ENCODE assay signal across 8 mouse cellular contexts in genomic region chr9:65586406-65587269, GRCm38 (mm10). TPM values are rescaled to one million over a fixed set of nuclear protein-coding genes. Genes with fewer than 3 reads are reported as not detected.
DNase-seq lines count a peak whose midpoint lies in the region; ATAC-seq lines count a peak whose summit lies in the region.

Pif1 (plus strand) TSS chr9:65587160.

- peak within 1 kb of the TSS; percentile 69 for H3K9ac ChIP-seq in hindbrain, embryonic 11.5 days (ENCODE audit: low read depth, low read length)

- peak within 1 kb of the TSS; percentile 92 for H3K4me2 ChIP-seq in hindbrain, embryonic 11.5 days (replicated peaks; ENCODE audit: low read depth, low read length)

- H3K79me2 ChIP-seq in macrophage (ENCODE audit: inconsistent target), result no peaks in the 10 kb centered on the region; the same call in 1 of the 2 replicates

- H3K4me1 ChIP-seq in hindbrain, embryonic 11.5 days (replicated peaks; ENCODE audit: control insufficient read depth, insufficient read depth, low read length), result peaks cover 8% of the 10 kb centered on the region

- no peaks in the 10 kb centered on the region for H3K9me3 ChIP-seq in hindbrain, embryonic 11.5 days (ENCODE audit: control insufficient read depth, low read length)

- ATAC-seq in hindbrain, embryonic 11.5 days (ENCODE audit: low FRiP score), result peak; percentile 86

- no peaks in the 10 kb centered on the region for H3K36me3 ChIP-seq in hindbrain, embryonic 11.5 days (ENCODE audit: control insufficient read depth, insufficient read depth, low read length)
- H3K36me3 ChIP-seq in macrophage (ENCODE audit: inconsistent target), result no peaks in the 10 kb centered on the region

- no peaks in the 10 kb centered on the region for H3K27me3 ChIP-seq in hindbrain, embryonic 11.5 days (ENCODE audit: control insufficient read depth, insufficient read depth, low read length)

- peak within 1 kb of the TSS; percentile 75 for H3K4me3 ChIP-seq in hindbrain, embryonic 11.5 days (ENCODE audit: low read depth, low read length)
- H3K4me3 ChIP-seq in macrophage (ENCODE audit: inconsistent target), result peak within 1 kb of the TSS; percentile 73

- DNase-seq in MEL-GATA-1-ER (ENCODE audit: extremely low read depth, low read depth), result peak; percentile 91
- DNase-seq in c-Kit-positive CD71-positive TER-119-positive erythroid progenitor cells, embryonic 14.5 days (ENCODE audit: low spot score), result peak; percentile 93
- DNase-seq in frontal cortex, adult 2 months (ENCODE audit: extremely low spot score in 1 of 2, low spot score in 1 of 2), result peak; percentile 31 to 77
- peak; percentile 87 for DNase-seq in hindbrain, embryonic 11.5 days (ENCODE audit: low spot score)
- DNase-seq in layer of hippocampus, postnatal 25 days (ENCODE audit: extremely low spot score in 1 of 2, low spot score in 1 of 2), result peak; percentile 46 to 60
- peak; percentile 77 to 84 for DNase-seq in right cerebral cortex, adult 2 months (ENCODE audit: low spot score in 2 of 2)
- peak; percentile 75 to 84 for DNase-seq in urinary bladder, postnatal 4 days (ENCODE audit: low spot score in 2 of 2)

- 11% methylated on average over 28 of the region's 28 CpGs for WGBS in hindbrain, embryonic 11.5 days
- 15% methylated on average over 27 of the region's 28 CpGs for WGBS in macrophage (ENCODE audit: missing documents)

- H3K27ac ChIP-seq in hindbrain, embryonic 11.5 days (ENCODE audit: low read depth, low read length), result peak within 1 kb of the TSS; percentile 43; the same call in 1 of the 2 replicates
- H3K27ac ChIP-seq in macrophage, result peak within 1 kb of the TSS; percentile 43

RNA-seq across cellular contexts. Expression of gene Pif1, which starts in this region (rescaled TPM):
- polyA plus RNA-seq in frontal cortex, adult 2 months (2012; rRNA removed), result 0.24 and 0.36 TPM in 2 replicates
- 9.9 and 12.5 TPM in 2 replicates for polyA plus RNA-seq in hindbrain, embryonic 11.5 days (2014; fragmentation: Nextera tagmentation; extraction: Ambion mirVana)
- under 1 TPM; 0.07 to 0.19 TPM for total RNA-seq in layer of hippocampus, postnatal 25 days (2021)
- 1 to 10 TPM in 14 of 26 experiments, under 1 TPM in 3, not detected in 9; 0.42 to 7.2 (median 1.2) TPM for total RNA-seq in macrophage (2018; cell fraction: chromatin; rRNA removed)
- 1 to 10 TPM in 1 of 26 experiments, under 1 TPM in 19, not detected in 6; 0.03 to 1.3 (median 0.27) TPM for total RNA-seq in macrophage (2018; cell fraction: cytosol; rRNA removed)
- total RNA-seq in macrophage (2018; cell fraction: nucleus; rRNA removed), result 1 to 10 TPM in 5 of 26 experiments, under 1 TPM in 17, not detected in 4; 0.12 to 3.1 (median 0.45) TPM
- polyA plus RNA-seq in macrophage (2018), result 0.51 to 0.53 TPM in 2 of 3 replicates, not detected in the other

Comparison
In these comparisons a context has a peak if more than half of its experiments do, and no peak if none do; other contexts are left out.
1. Peak in every context shown above with its lines: DNase-seq, ATAC-seq, H3K4me3 ChIP-seq and H3K27ac ChIP-seq.
2. Peak in DNase-seq in frontal cortex, adult 2 months; RNA of the gene not detected or under 1 TPM.
3. Peak in DNase-seq in layer of hippocampus, postnatal 25 days; RNA of the gene not detected or under 1 TPM.